ENCODE assay signal across 8 mouse cellular contexts in genomic region chr6:88841781-88842689, GRCm38 (mm10). TPM values are rescaled to one million over a fixed set of nuclear protein-coding genes. Genes with fewer than 3 reads are reported as not detected.
DNase-seq lines count a peak whose midpoint lies in the region; ATAC-seq and TF ChIP-seq lines count a peak whose summit lies in the region.

Gene Abtb1 (minus strand): TSS chr6:88841984.

- intact Hi-C loops in heart, postnatal 25 days (cut with DNase I): no loop called here

- no peaks in the 10 kb centered on the region for H3K9me3 ChIP-seq in ES-E14 (ENCODE audit: control insufficient read depth, insufficient read depth, low read depth, low read length)
- no peaks in the 10 kb centered on the region for H3K9me3 ChIP-seq in forebrain, embryonic 15.5 days

- ATAC-seq in forebrain, embryonic 15.5 days (replicated peaks): peak; percentile 94
- ATAC-seq in neutrophil, adult 5-6 weeks (ENCODE audit: extremely low read depth, insufficient number of reproducible peaks, low FRiP score, poor library complexity, severe bottlenecking): peak; percentile 84

- under 1% methylated on average over 72 of the region's 72 CpGs for WGBS in forebrain, embryonic 15.5 days
- under 1% methylated on average over 72 of the region's 72 CpGs for WGBS in lung, adult 2 months

- no peaks in the 10 kb centered on the region for H3K27me3 ChIP-seq in forebrain, embryonic 15.5 days

- H3K4me1 ChIP-seq in ES-E14 (ENCODE audit: control insufficient read depth in 2 of 2, insufficient read depth in 2 of 2, low read length in 2 of 2, poor library complexity in 1 of 2): peaks cover 0 to 15% of the 10 kb centered on the region in 2 experiments; a peak in 2 of 4 replicates
- peaks cover 21% of the 10 kb centered on the region for H3K4me1 ChIP-seq in forebrain, embryonic 15.5 days
- peaks cover 5% of the 10 kb centered on the region for H3K4me1 ChIP-seq in lung, adult 2 months (ENCODE audit: control insufficient read depth, insufficient read depth, low read length)

- TF ChIP-seq POLR2A in lung, adult 2 months (IDR thresholded peaks at IDR 0.05; ENCODE audit: borderline replicate concordance, extremely low read depth, low read depth, low read length): peak; percentile 84; the same call in 1 of the 2 replicates

- peak; percentile 100 for DNase-seq in ES-E14 (ENCODE audit: low read depth, low spot score)
- peak; percentile 99 for DNase-seq in cerebellum, adult 11-12 months
- DNase-seq in heart, postnatal 25 days (ENCODE audit: low spot score): peak; percentile 99
- DNase-seq in layer of hippocampus, adult 18-20 months (ENCODE audit: low spot score in 2 of 2): peak; percentile 99
- peak; percentile 99 for DNase-seq in lung, adult 2 months
- peak; percentile 97 to 99 for DNase-seq in thymus, adult 18-20 months

- peak within 1 kb of the TSS; percentile 84 for H3K9ac ChIP-seq in ES-E14 (ENCODE audit: insufficient read depth, low read depth, low read length, poor library complexity, severe bottlenecking)
- H3K9ac ChIP-seq in forebrain, embryonic 15.5 days (replicated peaks): peak within 1 kb of the TSS; percentile 90

- in situ Hi-C loops in ES-E14 (cut with MboI; ENCODE audit: low sequenced_read_pairs in 2 of 2, unreplicated experiment in 2 of 2): no loop called here

- peak within 1 kb of the TSS; percentile 81 to 92 for H3K4me3 ChIP-seq in ES-E14 (ENCODE audit: insufficient read depth in 1 of 2, low read depth in 1 of 2, low read length in 2 of 2, poor library complexity in 1 of 2, severe bottlenecking in 1 of 2)
- H3K4me3 ChIP-seq in forebrain, embryonic 15.5 days: peak within 1 kb of the TSS; percentile 67
- H3K4me3 ChIP-seq in lung, adult 2 months (replicated peaks; ENCODE audit: extremely low read depth, low read depth, low read length): peak within 1 kb of the TSS; percentile 94

- H3K27ac ChIP-seq in ES-E14 (ENCODE audit: insufficient read depth, low read depth, low read length, poor library complexity, severe bottlenecking): no peak within 1 kb of the TSS
- peak within 1 kb of the TSS; percentile 82 for H3K27ac ChIP-seq in forebrain, embryonic 15.5 days (replicated peaks)

- H3K4me2 ChIP-seq in forebrain, embryonic 15.5 days (replicated peaks): peak within 1 kb of the TSS; percentile 86

- H3K36me3 ChIP-seq in ES-E14 (ENCODE audit: control insufficient read depth, insufficient read depth, low read length, poor library complexity, severe bottlenecking): peaks cover 14% of the 10 kb centered on the region; the same call in 1 of the 2 replicates
- peaks cover 32% of the 10 kb centered on the region for H3K36me3 ChIP-seq in forebrain, embryonic 15.5 days

- 0 out of 2 replicates have a peak, but pooled peaks have one; percentile 19 for TF ChIP-seq CTCF in lung, adult 2 months (IDR thresholded peaks at IDR 0.05; ENCODE audit: insufficient read depth, low read length)

TF ChIP-seq in ES-E14, 5 proteins besides CTCF, POLR2A, EP300 and RAD21:
- TF ChIP-seq ZNF384 (IDR thresholded peaks at IDR 0.05; ENCODE audit: low read depth, low read length) (no peak), ZC3H11A (IDR thresholded peaks at IDR 0.05; ENCODE audit: borderline replicate concordance, low read depth, low read length) (no peak), MAFK (IDR thresholded peaks at IDR 0.05; ENCODE audit: insufficient read depth, low read depth, low read length) (no peak), HCFC1 (IDR thresholded peaks at IDR 0.05; ENCODE audit: borderline replicate concordance, insufficient read depth, low read length) (peak; percentile 59; the same call in 1 of the 2 replicates), CHD2 (IDR thresholded peaks at IDR 0.05; ENCODE audit: low read depth, low read length) (no peak)

RNA-seq across cellular contexts. Expression of gene Abtb1, which starts in this region (rescaled TPM):
- total RNA-seq in ES-E14 (2012; rRNA removed): 33.0 and 55.3 TPM in 2 replicates
- polyA plus RNA-seq in forebrain, embryonic 15.5 days (2015; fragmentation: Nextera tagmentation; extraction: Ambion mirVana): 37.6 and 40.0 TPM in 2 replicates
- 10 to 100 TPM; 21.9 to 23.3 TPM for total RNA-seq in heart, postnatal 25 days (2021)
- 10 to 100 TPM; 32.5 to 35.4 TPM for total RNA-seq in layer of hippocampus, adult 18-20 months (2021)
- polyA plus RNA-seq in lung, adult 2 months (2012; rRNA removed): 80.0 and 90.8 TPM in 2 replicates
- 210 and 220 TPM in 2 replicates for total RNA-seq in neutrophil, adult 5-6 weeks (2017)
